Mouse (Mus musculus) heart, embryonic 11.5 days (tissue): ENCODE results near the gene Slain2. TPM values are rescaled to one million over a fixed set of nuclear protein-coding genes. Genes with fewer than 3 reads are reported as not detected.
A peak's percentile ranks its signal among the peaks of the same experiment; 100 is the strongest.

Source experiments
- ATAC-seq: fragments of 200-750 bp; cut with Nextera tagmentation; replicated peaks from 2 replicates; pipeline ENCODE4 v1.8.0; 2017; ENCODE audit warnings: moderate library complexity; ENCODE audit not compliant: insufficient number of reproducible peaks, low FRiP score, low TSS enrichment
- H3K27ac ChIP-seq: fragments of 300-500 bp; sonication (generic); 2 replicates; pipeline ENCODE4 v1.5.1; 2014; ENCODE audit warnings: mild to moderate bottlenecking, low read depth, low read length
- H3K27me3 ChIP-seq: fragments of 300-500 bp; sonication (generic); 2 replicates; pipeline ENCODE4 v1.6.1; 2014; ENCODE audit warnings: mild to moderate bottlenecking, low read length, mixed read lengths; ENCODE audit not compliant: control insufficient read depth, insufficient read depth
- H3K36me3 ChIP-seq: fragments of 300-500 bp; sonication (generic); 2 replicates; pipeline ENCODE4 v1.6.1; 2014; ENCODE audit warnings: mild to moderate bottlenecking, low read length, moderate library complexity, mixed read lengths; ENCODE audit not compliant: control insufficient read depth, insufficient read depth
- H3K4me1 ChIP-seq: fragments of 300-500 bp; sonication (generic); 2 replicates; pipeline ENCODE4 v1.6.1; 2014; ENCODE audit warnings: low read length; ENCODE audit not compliant: control insufficient read depth, insufficient read depth
- H3K4me2 ChIP-seq: fragments of 300-500 bp; sonication (generic); 2 replicates; pipeline ENCODE4 v1.6.1; 2014; ENCODE audit warnings: mild to moderate bottlenecking, moderate library complexity
- H3K4me3 ChIP-seq: fragments of 300-500 bp; sonication (generic); 2 replicates; pipeline ENCODE4 v1.5.1; 2014; ENCODE audit warnings: low read depth, low read length
- H3K9ac ChIP-seq: fragments of 300-500 bp; sonication (generic); 2 replicates; pipeline ENCODE4 v1.6.1; 2014; ENCODE audit warnings: mild to moderate bottlenecking, low read depth, low read length, moderate library complexity
- H3K9me3 ChIP-seq: fragments of 300-500 bp; sonication (generic); replicated peaks from 2 replicates; pipeline ENCODE4 v1.6.1; 2016; ENCODE audit warnings: low read length; ENCODE audit not compliant: control insufficient read depth
- WGBS: fragments of 180-500 bp; shearing (Covaris S2); extraction: QIAGEN DNeasy Blood & Tissue Kit; methylation state at CpG from one replicate; pipeline ENCODE4 v1.1.7; 2014; ENCODE audit not compliant: insufficient replicate concordance; 5-methylcytosine and 5-hydroxymethylcytosine counted together
- polyA plus RNA-seq: library from polyadenylated mRNA; unstranded; fragments of >200 nt; fragmentation: Nextera tagmentation; extraction: Ambion mirVana; gene quantifications from 2 replicates; pipeline ENCODE4 v1.2.1, GENCODE M21; 2014

Gene Slain2
- polyA plus RNA-seq, 1 experiment from 2014 or later = 23.1 TPM

DNA sequence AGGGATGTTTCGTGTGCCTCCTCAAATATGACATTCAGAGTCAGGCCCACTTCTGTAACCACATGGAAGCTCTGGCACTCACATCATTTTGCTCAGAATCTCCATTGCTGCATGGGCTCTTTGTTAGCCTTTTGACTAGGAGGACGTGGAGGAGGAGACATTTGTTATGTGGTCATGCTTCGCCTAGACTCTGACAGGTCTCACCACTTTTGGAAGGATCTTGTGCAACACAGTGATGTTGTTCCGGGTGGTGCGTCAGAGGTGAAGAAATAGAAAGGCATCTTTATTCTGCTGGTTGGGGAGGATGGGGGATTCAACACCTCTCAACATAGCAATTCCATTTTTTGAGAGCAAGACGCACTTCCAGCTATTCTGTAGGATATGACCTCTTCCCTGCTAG is 6.7 kb upstream of the Slain2 start:
- no peak for ATAC-seq
- H3K9ac ChIP-seq = no peak overlapping the region
- peaks cover 8% of the 10 kb centered on the region for H3K4me1 ChIP-seq
- no peak overlapping the region for H3K4me2 ChIP-seq
- WGBS = 82% methylated on average over 6 of the region's 6 CpGs
- no peak overlapping the region for H3K27ac ChIP-seq
- no peaks in the 10 kb centered on the region for H3K36me3 ChIP-seq
- no peaks in the 10 kb centered on the region for H3K9me3 ChIP-seq
- no peak overlapping the region for H3K4me3 ChIP-seq
- no peaks in the 10 kb centered on the region for H3K27me3 ChIP-seq

DNA sequence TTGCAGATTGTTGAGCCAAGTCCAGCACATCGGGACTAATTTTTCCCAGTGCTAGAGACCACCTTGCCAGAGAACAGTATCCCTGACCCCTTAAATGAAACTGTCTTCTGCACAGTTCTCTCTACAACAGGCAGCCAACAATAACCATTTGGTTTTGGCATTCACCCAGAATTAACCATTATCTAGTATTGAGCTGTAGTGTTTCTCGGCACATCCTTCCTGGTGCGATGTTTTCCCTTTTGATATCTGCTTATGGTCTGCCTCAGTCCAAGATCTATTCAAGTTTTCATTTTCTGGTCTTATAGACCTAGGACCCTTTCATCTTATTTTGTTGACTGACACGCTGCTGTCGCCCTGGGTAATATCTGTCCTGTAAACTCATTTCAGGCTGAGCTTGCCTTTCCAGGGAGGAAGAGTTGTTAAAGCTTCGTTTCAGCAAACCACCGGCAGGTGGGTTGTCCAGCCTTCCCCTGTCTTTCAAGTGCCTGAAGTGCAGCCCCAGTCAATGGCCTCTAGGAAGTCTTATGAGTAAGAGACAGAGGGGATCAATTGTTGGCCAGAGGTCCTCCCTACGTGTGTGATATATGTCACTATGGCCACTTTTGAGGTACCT is 5.7 kb upstream of the Slain2 start:
- Histone ChIP-seq H3K9me3 (no peaks in the 10 kb centered on the region), H3K4me2 (no peak overlapping the region), H3K9ac (no peak overlapping the region), H3K4me1 (peaks cover 11% of the 10 kb centered on the region), H3K27me3 (no peaks in the 10 kb centered on the region), H3K4me3 (no peak overlapping the region), H3K36me3 (no peaks in the 10 kb centered on the region), H3K27ac (no peak overlapping the region)
- ATAC-seq = no peak
- WGBS = 69% methylated on average over 8 of the region's 8 CpGs

DNA sequence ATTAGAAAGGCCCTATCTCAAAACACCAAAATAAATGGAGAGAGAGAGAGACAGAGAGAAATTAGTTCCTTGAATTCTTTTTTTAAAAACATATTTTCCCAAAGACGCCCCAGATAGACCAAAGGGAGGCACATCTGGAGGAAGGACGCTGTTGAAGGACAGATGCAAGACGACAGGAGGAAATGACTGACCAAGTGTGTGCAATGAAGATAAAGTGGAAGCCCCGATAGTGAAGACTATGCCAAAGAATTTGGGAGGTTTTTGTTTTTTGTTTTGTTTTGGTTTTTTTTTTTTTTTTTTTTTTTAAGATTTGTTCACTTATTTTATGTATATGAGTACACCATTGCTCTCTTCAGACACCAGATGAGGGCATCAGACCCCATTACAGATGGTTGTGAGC is 4.7 kb upstream of the Slain2 start:
- H3K27me3 ChIP-seq = no peaks in the 10 kb centered on the region
- H3K36me3 ChIP-seq = no peaks in the 10 kb centered on the region
- H3K9me3 ChIP-seq = no peaks in the 10 kb centered on the region
- WGBS = 53% methylated on average over 4 of the region's 4 CpGs
- no peak overlapping the region for H3K4me2 ChIP-seq
- no peak overlapping the region for H3K9ac ChIP-seq
- no peak for ATAC-seq
- H3K4me1 ChIP-seq = peaks cover 11% of the 10 kb centered on the region
- no peak overlapping the region for H3K27ac ChIP-seq
- H3K4me3 ChIP-seq = no peak overlapping the region

DNA sequence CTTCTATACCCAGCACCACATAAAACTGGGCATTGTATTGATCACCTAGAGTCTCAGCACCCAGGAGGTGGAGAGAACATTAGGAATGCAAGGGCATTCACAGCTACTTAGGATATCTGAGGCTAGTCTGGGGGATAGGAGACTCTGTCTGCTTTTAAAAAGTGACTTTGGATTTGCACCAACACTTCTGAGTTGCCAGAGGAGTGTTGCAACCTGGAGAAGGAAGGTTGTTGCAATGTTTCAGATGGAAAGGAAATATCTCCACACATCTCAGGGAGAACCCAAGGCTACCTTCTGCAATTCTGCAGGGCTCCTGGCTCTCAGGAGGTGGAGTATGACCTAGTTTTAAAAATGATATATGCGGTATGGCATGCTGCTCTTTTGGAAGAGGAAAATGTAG is 3.7 kb upstream of the Slain2 start:
- no peak for ATAC-seq
- 93% methylated on average over 1 of the region's 1 CpGs for WGBS
- no peak overlapping the region for H3K27ac ChIP-seq

DNA sequence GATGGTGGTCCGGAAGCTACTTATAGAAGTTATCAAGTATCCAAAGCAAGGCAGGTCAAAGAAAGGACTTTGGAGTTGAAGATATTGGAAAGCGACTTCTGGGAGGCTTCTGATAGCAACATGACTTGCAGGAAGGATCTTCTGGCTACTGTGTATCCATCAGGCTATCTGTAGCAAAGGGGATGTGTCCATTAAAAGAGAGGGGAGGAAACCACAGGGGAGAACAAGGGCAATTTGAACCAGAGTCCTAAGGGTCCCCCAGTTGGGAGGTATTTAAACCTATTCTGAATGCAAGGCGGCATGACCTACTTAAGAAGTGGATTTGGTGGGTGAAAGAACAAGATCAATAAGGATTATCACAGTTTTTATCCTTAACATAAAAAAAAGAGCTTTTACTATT is 2.8 kb upstream of the Slain2 start:
- Histone ChIP-seq H3K27ac (no peak overlapping the region), H3K27me3 (no peaks in the 10 kb centered on the region), H3K4me3 (no peak overlapping the region), H3K4me1 (peaks cover 7% of the 10 kb centered on the region), H3K4me2 (no peak overlapping the region), H3K9me3 (no peaks in the 10 kb centered on the region), H3K9ac (no peak overlapping the region), H3K36me3 (no peaks in the 10 kb centered on the region)
- WGBS = 76% methylated on average over 3 of the region's 3 CpGs
- no peak for ATAC-seq

More for the DNA sequence above, 3.7 kb upstream of the Slain2 start:
- Histone ChIP-seq H3K9me3 (no peaks in the 10 kb centered on the region), H3K4me2 (no peak overlapping the region), H3K36me3 (no peaks in the 10 kb centered on the region), H3K4me1 (peaks cover 9% of the 10 kb centered on the region), H3K4me3 (no peak overlapping the region), H3K27me3 (no peaks in the 10 kb centered on the region), H3K9ac (no peak overlapping the region)

DNA sequence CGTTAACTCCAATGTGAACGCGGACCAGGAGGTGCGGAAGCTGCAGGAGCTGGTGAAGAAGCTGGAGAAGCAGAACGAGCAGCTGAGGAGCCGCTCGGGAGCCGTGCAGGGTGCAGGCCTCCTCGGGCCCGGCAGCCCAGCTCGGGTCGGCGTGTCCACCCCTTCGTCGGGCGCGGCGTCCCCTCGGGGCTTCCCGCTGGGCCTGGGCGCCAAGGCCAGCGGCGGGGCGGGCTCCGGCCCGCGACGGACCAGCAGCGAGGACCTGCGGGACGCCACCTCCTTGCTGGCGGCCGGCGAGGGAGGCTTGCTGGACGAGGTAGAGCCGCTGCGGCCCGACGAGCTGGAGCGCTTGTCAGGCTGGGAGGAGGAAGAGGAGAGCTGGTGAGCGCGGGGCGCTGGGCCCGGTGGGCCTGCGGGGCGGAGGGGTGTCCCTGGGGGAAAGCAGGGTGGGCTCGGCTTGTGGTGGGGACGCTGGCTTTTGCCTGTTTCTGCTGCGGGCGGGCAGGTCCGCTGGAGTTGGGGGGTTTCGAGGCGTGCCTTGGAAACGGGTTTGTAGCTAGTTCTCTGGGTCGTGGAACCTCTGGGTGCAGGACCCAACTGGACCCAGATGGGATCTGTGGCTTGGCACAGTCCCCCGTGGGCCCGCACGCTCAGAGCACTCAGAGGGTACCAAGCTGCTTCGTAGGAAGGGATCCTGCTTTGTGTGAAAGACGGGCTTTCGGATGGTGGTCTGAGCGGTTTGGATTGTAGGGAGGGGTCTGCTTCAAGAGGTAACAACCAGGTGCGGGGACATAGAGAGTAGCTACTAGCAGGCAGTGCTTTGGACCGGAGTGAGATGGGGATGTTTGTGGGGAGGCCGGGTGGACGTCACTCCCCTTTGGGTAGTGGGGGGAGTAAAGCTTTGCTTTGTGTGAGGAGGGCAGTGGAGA is 793 bp downstream of the Slain2 start:
- no peaks in the 10 kb centered on the region for H3K36me3 ChIP-seq
- peak overlapping the region; percentile 99 for H3K4me3 ChIP-seq
- H3K4me1 ChIP-seq = peaks cover 18% of the 10 kb centered on the region
- H3K4me2 ChIP-seq = peak overlapping the region; percentile 74
- ATAC-seq = peak; percentile 31; the same call in 1 of the 2 replicates
- H3K9me3 ChIP-seq = no peaks in the 10 kb centered on the region
- peak overlapping the region; percentile 100 for H3K9ac ChIP-seq
- WGBS = under 1% methylated on average over 66 of the region's 66 CpGs
- H3K27me3 ChIP-seq = no peaks in the 10 kb centered on the region
- H3K27ac ChIP-seq = peak overlapping the region; percentile 99

DNA sequence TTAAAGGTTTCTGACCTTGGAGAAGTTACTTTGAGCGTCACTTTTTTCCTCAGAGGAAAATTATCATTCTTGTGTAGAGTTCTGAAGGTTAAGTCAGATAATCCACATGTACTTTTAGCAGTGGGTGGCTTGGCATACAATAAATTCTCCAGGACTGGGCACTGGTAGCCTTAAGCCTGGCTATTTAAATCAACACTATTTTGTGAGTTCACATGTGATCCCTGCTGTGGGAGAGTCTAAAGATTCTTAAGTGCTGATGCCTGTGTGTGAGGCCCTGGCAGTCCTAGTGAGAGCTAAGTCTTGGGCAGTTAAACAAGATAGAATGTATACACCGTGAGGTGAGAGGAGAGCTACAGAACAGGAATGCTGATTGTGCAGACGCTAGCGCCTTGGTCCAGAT is 1.9 kb downstream of the Slain2 start:
- H3K4me1 ChIP-seq = peaks cover 18% of the 10 kb centered on the region
- WGBS = 24% methylated on average over 4 of the region's 4 CpGs
- peak overlapping the region; percentile 99 for H3K4me3 ChIP-seq
- peak overlapping the region; percentile 100 for H3K9ac ChIP-seq
- no peak for ATAC-seq
- no peaks in the 10 kb centered on the region for H3K27me3 ChIP-seq
- peak overlapping the region; percentile 32; the same call in 1 of the 2 replicates for H3K27ac ChIP-seq
- H3K36me3 ChIP-seq = no peaks in the 10 kb centered on the region
- H3K9me3 ChIP-seq = no peaks in the 10 kb centered on the region
- H3K4me2 ChIP-seq = peak overlapping the region; percentile 74

DNA sequence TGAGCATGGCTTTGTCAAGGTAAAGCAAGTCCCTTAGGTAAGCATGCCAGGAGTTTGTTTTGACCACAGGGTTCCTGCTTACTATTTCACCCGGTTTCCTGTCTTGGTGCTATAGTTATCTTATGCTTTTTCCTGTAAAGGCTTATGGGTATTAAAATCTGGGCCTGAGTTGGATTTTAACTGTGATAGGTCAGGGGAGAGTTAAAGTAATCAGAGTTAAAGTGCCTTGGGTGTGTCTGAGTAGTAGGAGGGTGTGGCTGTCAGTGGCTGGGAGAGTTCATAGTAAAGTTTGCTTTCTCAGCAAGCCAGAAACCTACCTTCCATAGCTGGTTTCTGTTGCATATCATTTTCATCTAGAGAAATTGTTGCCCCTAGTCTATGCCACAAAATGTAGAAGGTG is 2.7 kb downstream of the Slain2 start:
- Histone ChIP-seq H3K4me1 (peaks cover 18% of the 10 kb centered on the region), H3K27ac (no peak overlapping the region), H3K9me3 (no peaks in the 10 kb centered on the region), H3K9ac (no peak overlapping the region), H3K4me3 (peak overlapping the region; percentile 99; the same call in 1 of the 2 replicates), H3K36me3 (no peaks in the 10 kb centered on the region), H3K4me2 (peak overlapping the region; percentile 74), H3K27me3 (no peaks in the 10 kb centered on the region)
- WGBS = 39% methylated on average over 1 of the region's 1 CpGs
- ATAC-seq = no peak
